Mouse (Mus musculus): Measurements from ENCODE around the gene Prep.

Gene Prep

DNA sequence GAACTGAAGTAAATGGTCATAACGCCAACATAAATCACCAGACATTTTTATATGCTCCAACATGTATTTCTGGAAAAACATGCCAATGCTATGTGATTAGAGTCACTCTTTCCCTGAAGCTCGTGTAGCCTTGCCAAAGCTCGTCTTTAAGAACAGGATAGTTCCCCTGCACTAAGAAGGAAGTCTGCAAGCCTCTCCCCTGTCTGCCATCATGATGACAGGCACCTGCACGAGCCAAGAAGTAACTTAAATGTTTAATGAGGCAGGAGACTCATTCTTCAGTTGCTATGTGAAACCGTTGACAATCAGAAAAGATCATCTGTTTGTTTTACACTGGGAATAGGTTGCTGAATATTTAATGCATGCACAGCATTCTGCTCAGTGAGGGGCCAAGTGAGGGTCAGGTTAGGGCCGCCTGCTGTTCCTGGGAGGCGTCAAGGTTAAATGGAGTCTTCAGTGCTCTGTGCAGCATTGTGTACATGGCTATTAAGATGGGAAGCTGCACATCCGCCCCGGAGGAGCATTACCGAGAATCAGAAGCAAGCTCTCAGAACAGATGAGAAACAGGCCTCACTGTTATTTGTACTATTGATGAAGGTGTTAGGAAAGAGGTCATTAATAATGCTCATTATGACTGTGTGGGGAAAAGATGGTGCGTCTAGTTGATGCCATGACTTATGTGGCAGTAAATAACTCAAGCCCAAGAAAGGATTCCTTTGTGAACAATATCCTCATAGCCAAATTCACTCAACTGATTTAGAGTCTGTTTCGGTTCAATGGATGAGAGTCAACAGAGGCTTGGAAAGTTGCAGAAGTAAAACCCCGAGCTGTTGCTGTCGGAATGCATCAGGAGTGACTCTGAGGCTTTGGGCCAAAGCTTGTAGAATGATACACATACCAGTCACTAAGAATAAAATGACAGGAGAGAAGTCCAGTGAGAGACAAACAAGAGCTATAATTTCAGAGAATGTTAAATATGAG is 126.6 kb downstream of the Prep start:
- no peak for DNase-seq

DNA sequence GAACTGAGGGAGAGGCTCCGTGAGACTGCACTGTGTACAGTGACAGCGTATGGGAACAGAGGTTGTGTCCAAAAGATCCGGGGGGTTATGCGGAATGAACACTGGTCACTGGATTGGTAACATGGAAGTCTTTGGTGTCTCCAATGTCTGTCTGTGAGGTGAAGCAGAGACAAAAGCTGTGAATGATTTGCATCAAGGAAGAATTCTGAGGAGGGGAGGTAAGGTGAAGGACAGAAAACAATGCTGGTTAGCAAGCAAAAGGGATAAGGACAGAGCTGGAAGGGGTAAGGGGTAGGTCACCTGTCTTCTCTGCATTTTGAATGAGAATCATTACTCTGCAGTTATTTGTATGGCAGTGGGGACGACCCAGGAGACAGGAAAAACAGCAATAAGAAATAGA is 127.5 kb downstream of the Prep start:
- no peak for DNase-seq

DNA sequence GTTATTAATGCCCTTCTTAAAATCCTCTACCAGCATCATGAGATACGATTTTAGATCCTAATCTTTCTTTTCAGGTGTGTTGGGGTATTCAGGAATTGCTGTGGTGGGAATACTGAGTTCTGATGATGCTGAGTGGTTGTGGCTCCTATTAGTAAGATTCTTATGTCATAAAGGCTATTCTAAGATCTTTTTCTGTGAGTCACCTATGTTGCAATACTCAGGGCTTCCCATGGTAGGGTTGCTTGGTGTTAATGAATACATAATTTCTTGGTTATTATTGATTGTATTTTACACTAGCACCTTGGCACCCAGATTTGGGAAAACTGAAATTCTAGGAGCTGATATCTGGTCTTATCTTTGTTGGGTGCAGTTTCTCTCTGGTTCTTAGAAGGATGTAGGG is 137.6 kb downstream of the Prep start:
- DNase-seq = no peak

DNA sequence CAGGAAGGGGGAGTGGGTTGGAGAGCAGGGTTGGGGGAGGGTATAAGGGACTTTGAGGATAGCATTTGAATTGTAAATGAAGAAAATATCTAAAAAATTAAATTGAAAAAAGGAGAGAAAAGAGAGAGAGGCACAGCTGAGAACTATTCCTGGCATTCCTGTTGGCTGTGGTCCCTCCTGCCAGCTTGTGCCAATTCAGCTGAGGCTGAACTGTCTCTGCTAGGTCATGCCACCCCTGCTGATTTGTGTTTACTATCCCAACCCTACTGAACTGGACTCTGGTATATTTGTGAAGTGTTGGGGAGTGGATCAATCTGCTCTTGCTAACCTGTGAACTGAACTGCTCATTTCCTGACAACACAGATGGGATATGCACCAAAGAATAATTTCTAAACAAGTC is 143.2 kb downstream of the Prep start:
- DNase-seq = no peak

DNA sequence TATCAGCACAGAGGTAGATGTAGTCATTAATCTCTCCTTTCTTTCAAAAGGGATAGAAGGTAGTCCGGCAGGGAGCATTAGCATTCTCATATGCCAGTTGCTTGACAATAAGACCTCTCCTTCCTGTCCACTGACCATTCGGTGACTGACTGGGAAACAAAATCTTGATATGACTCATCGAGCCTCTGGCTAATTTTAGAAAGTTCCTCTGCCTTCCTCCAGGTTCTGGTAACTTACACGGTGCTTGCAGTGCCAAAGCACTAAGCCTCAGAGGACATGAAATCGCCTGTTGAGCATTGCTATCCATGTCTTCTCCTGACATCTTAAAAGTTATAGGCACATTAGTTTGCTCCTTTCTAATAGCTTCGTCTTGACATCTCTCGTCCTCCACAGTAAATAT is 149.7 kb downstream of the Prep start:
- DNase-seq = no peak
